Comparison of ENCODE assay signal across 13 mouse cellular contexts in genomic region chr12:99199124-99199483, GRCm38 (mm10).
DNase-seq lines count a peak whose midpoint lies in the region; ATAC-seq and TF ChIP-seq lines count a peak whose summit lies in the region.
"Had no signal": no experiment of that assay in that cellular context is flagged by ENCODE, and none has a peak within 500 bp of the region (broad histone marks: within the 10 kb centered on the region; RNA-seq: fewer than 3 reads in every experiment).

No protein-coding gene starts in this region.

- no peak for TF ChIP-seq EP300 in heart, adult 2 months (IDR thresholded peaks at IDR 0.05; ENCODE audit: insufficient read depth, low read depth, low read length)

- no peaks in the 10 kb centered on the region for H3K27me3 ChIP-seq in heart, adult 2 months (ENCODE audit: control insufficient read depth, insufficient read depth, low read length)
- H3K27me3 ChIP-seq in heart, embryonic 11.5 days (ENCODE audit: control insufficient read depth, insufficient read depth, low read length) = no peaks in the 10 kb centered on the region
- no peaks in the 10 kb centered on the region for H3K27me3 ChIP-seq in kidney, embryonic 16.5 days (ENCODE audit: insufficient read depth, low read length)
- H3K27me3 ChIP-seq: limb, embryonic 13.5 days; lung, embryonic 15.5 days had no signal

- H3K4me2 ChIP-seq in heart, embryonic 11.5 days = no peak overlapping the region
- H3K4me2 ChIP-seq in kidney, embryonic 16.5 days (replicated peaks; ENCODE audit: low read depth, low read length) = no peak overlapping the region
- H3K4me2 ChIP-seq: limb, embryonic 13.5 days; lung, embryonic 15.5 days had no signal

- no peaks in the 10 kb centered on the region for H3K9me3 ChIP-seq in heart, embryonic 11.5 days (replicated peaks; ENCODE audit: control insufficient read depth, low read length)
- no peaks in the 10 kb centered on the region for H3K9me3 ChIP-seq in kidney, embryonic 16.5 days (ENCODE audit: low read length)
- H3K9me3 ChIP-seq: limb, embryonic 13.5 days; lung, embryonic 15.5 days had no signal

- intact Hi-C loops in heart, adult 2 months (cut with DNase I) = no loop called here

- H3K9ac ChIP-seq in heart, adult 2 months (ENCODE audit: low read depth, low read length) = no peak overlapping the region
- H3K9ac ChIP-seq in heart, embryonic 11.5 days (ENCODE audit: low read depth, low read length) = no peak overlapping the region
- no peak overlapping the region for H3K9ac ChIP-seq in kidney, embryonic 16.5 days (replicated peaks; ENCODE audit: low read length)
- H3K9ac ChIP-seq: limb, embryonic 13.5 days; lung, embryonic 15.5 days had no signal

- no peak overlapping the region for H3K27ac ChIP-seq in heart, adult 2 months
- no peak overlapping the region for H3K27ac ChIP-seq in heart, embryonic 11.5 days (ENCODE audit: low read depth, low read length)
- H3K27ac ChIP-seq in kidney, embryonic 16.5 days (ENCODE audit: low read length) = no peak overlapping the region
- H3K27ac ChIP-seq: limb, embryonic 13.5 days; lung, embryonic 15.5 days had no signal

- no peak for DNase-seq in heart, adult 2 months
- DNase-seq in MN1 (ENCODE audit: low spot score) = peak; percentile 29
- peak; percentile 64 for DNase-seq in cerebellum, adult 9-11 months
- DNase-seq in gastrocnemius, postnatal 25 days = no peak
- no peak for DNase-seq in urinary bladder, postnatal 10 days (ENCODE audit: low spot score)
- DNase-seq: adrenal gland, postnatal 10 days; layer of hippocampus, adult 9-11 months; thymus, adult 18-20 months had no signal

- H3K36me3 ChIP-seq in heart, adult 2 months (ENCODE audit: control insufficient read depth, insufficient read depth, low read length) = no peaks in the 10 kb centered on the region
- 0 out of 2 replicates have a peak, but pooled peaks cover 2% of the 10 kb centered on the region for H3K36me3 ChIP-seq in heart, embryonic 11.5 days (ENCODE audit: control insufficient read depth, insufficient read depth, low read length)
- 0 out of 2 replicates have a peak, but pooled peaks cover 3% of the 10 kb centered on the region for H3K36me3 ChIP-seq in kidney, embryonic 16.5 days (ENCODE audit: insufficient read depth, low read length)

- no peaks in the 10 kb centered on the region for H3K79me2 ChIP-seq in heart, adult 2 months (replicated peaks; ENCODE audit: control insufficient read depth, insufficient read depth, low read length)

- 88% methylated on average over 5 of the region's 5 CpGs for WGBS in heart, adult 2 months
- WGBS in heart, embryonic 11.5 days (ENCODE audit: insufficient replicate concordance) = 81% methylated on average over 5 of the region's 5 CpGs
- 67% methylated on average over 5 of the region's 5 CpGs for WGBS in kidney, embryonic 16.5 days

- H3K4me3 ChIP-seq in heart, adult 2 months = no peak overlapping the region
- H3K4me3 ChIP-seq in heart, embryonic 11.5 days (ENCODE audit: low read depth, low read length) = no peak overlapping the region
- H3K4me3 ChIP-seq in kidney, embryonic 16.5 days (ENCODE audit: low read length) = no peak overlapping the region
- H3K4me3 ChIP-seq: limb, embryonic 13.5 days; lung, embryonic 15.5 days had no signal

- peaks cover 1% of the 10 kb centered on the region; the same call in 1 of the 2 replicates for H3K4me1 ChIP-seq in heart, adult 2 months (ENCODE audit: control insufficient read depth, insufficient read depth, low read length)
- peaks cover 11% of the 10 kb centered on the region; the same call in 1 of the 2 replicates for H3K4me1 ChIP-seq in heart, embryonic 11.5 days (ENCODE audit: control insufficient read depth, insufficient read depth, low read length)
- H3K4me1 ChIP-seq in kidney, embryonic 16.5 days (ENCODE audit: insufficient read depth, low read length) = peaks cover 15% of the 10 kb centered on the region
- H3K4me1 ChIP-seq: lung, embryonic 15.5 days had no signal

- TF ChIP-seq CTCF in heart, adult 2 months (IDR thresholded peaks at IDR 0.05) = peak; percentile 43

- no peak for TF ChIP-seq POLR2A in heart, adult 2 months (IDR thresholded peaks at IDR 0.05; ENCODE audit: insufficient read depth, low read depth, low read length)

- ATAC-seq in heart, embryonic 11.5 days (replicated peaks; ENCODE audit: insufficient number of reproducible peaks, low FRiP score, low TSS enrichment) = no peak
- ATAC-seq in kidney, embryonic 16.5 days (ENCODE audit: low FRiP score, low TSS enrichment) = peak; percentile 76
- ATAC-seq: CD4-positive, CD25-positive, alpha-beta regulatory T cell, adult 4 months had no signal

Comparison
In these comparisons a context has a peak if more than half of its experiments do, and no peak if none do; other contexts are left out.
1. DNase-seq: peak in MN1 (single experiment) and cerebellum, adult 9-11 months (single experiment); none in heart, adult 2 months (0 of 2), gastrocnemius, postnatal 25 days (single experiment) and urinary bladder, postnatal 10 days (single experiment).